Mouse (Mus musculus): ENCODE data around the gene Pla2g10. TPM values are rescaled to one million over a fixed set of nuclear protein-coding genes. Genes with fewer than 3 reads are reported as not detected.
"Not testable (repeated sequence)": the region's sequence is repeated elsewhere in the genome, so short reads cannot be mapped to it uniquely, and the experiment has no call there.

Gene Pla2g10
- polyA plus RNA-seq, 1 experiment from 2014 or later, result 0.93 TPM

GRCm38 (mm10) chr16:13748124-13748523 is 17.3 kb upstream of the Pla2g10 start:
- no peak overlapping the region for H3K4me2 ChIP-seq
- no peak overlapping the region for H3K9ac ChIP-seq
- no peaks in the 10 kb centered on the region for H3K27me3 ChIP-seq (ENCODE audit: insufficient read depth, low read length)
- WGBS, result 58% methylated on average over 3 of the region's 3 CpGs
- H3K4me3 ChIP-seq (ENCODE audit: low read depth, low read length), result no peak overlapping the region
- H3K4me1 ChIP-seq (ENCODE audit: insufficient read depth), result no peaks in the 10 kb centered on the region
- no peak for ATAC-seq (ENCODE audit: insufficient read depth)
- no peak overlapping the region for H3K27ac ChIP-seq (ENCODE audit: low read depth)
- no peak for DNase-seq
- no peaks in the 10 kb centered on the region for H3K9me3 ChIP-seq (ENCODE audit: low read depth, low read length)
- H3K36me3 ChIP-seq (ENCODE audit: insufficient read depth), result no peaks in the 10 kb centered on the region
- TF ChIP-seq CTCF (IDR thresholded peaks at IDR 0.05; ENCODE audit: low read depth), result no peak

- ATAC-seq (ENCODE audit: insufficient read depth) (no peak), DNase-seq (no peak)
- Histone ChIP-seq H3K9ac (no peak overlapping the region), H3K36me3 (ENCODE audit: insufficient read depth) (no peaks in the 10 kb centered on the region), H3K4me3 (ENCODE audit: low read depth, low read length) (no peak overlapping the region), H3K27ac (ENCODE audit: low read depth) (no peak overlapping the region), H3K4me1 (ENCODE audit: insufficient read depth) (no peaks in the 10 kb centered on the region), H3K27me3 (ENCODE audit: insufficient read depth, low read length) (no peaks in the 10 kb centered on the region), H3K9me3 (ENCODE audit: low read depth, low read length) (no peaks in the 10 kb centered on the region), H3K4me2 (no peak overlapping the region)
- WGBS, result 88% methylated on average over 8 of the region's 8 CpGs
- TF ChIP-seq CTCF (IDR thresholded peaks at IDR 0.05; ENCODE audit: low read depth), result no peak
Measured at GRCm38 (mm10) chr16:13747708-13748107, 16.9 kb upstream of the Pla2g10 start.

- DNase-seq (no peak), ATAC-seq (ENCODE audit: insufficient read depth) (no peak)
- H3K4me3 ChIP-seq (ENCODE audit: low read depth, low read length), result no peak overlapping the region
- 59% methylated on average over 2 of the region's 2 CpGs for WGBS
- no peak overlapping the region for H3K27ac ChIP-seq (ENCODE audit: low read depth)
- no peaks in the 10 kb centered on the region for H3K4me1 ChIP-seq (ENCODE audit: insufficient read depth)
- H3K4me2 ChIP-seq, result no peak overlapping the region
- no peaks in the 10 kb centered on the region for H3K36me3 ChIP-seq (ENCODE audit: insufficient read depth)
- no peaks in the 10 kb centered on the region for H3K9me3 ChIP-seq (ENCODE audit: low read depth, low read length)
- H3K27me3 ChIP-seq (ENCODE audit: insufficient read depth, low read length), result no peaks in the 10 kb centered on the region
- H3K9ac ChIP-seq, result no peak overlapping the region
- no peak for TF ChIP-seq CTCF (IDR thresholded peaks at IDR 0.05; ENCODE audit: low read depth)
Measured at GRCm38 (mm10) chr16:13740844-13741243, 10.1 kb upstream of the Pla2g10 start.

- DNase-seq; H3K4me1 ChIP-seq (ENCODE audit: insufficient read depth); ATAC-seq (ENCODE audit: insufficient read depth); H3K36me3 ChIP-seq (ENCODE audit: insufficient read depth); H3K27ac ChIP-seq (ENCODE audit: low read depth); H3K4me2 ChIP-seq; H3K27me3 ChIP-seq (ENCODE audit: insufficient read depth, low read length); H3K9ac ChIP-seq; H3K4me3 ChIP-seq (ENCODE audit: low read depth, low read length); H3K9me3 ChIP-seq (ENCODE audit: low read depth, low read length): not testable (repeated sequence)
- 63% methylated on average over 4 of the region's 4 CpGs for WGBS
Measured at GRCm38 (mm10) chr16:13739044-13739443, 8.3 kb upstream of the Pla2g10 start.

- Histone ChIP-seq H3K4me2 (no peak overlapping the region), H3K27ac (ENCODE audit: low read depth) (no peak overlapping the region), H3K4me1 (ENCODE audit: insufficient read depth) (no peaks in the 10 kb centered on the region), H3K36me3 (ENCODE audit: insufficient read depth) (no peaks in the 10 kb centered on the region), H3K9me3 (ENCODE audit: low read depth, low read length) (no peaks in the 10 kb centered on the region), H3K4me3 (ENCODE audit: low read depth, low read length) (no peak overlapping the region), H3K27me3 (ENCODE audit: insufficient read depth, low read length) (no peaks in the 10 kb centered on the region), H3K9ac (no peak overlapping the region)
- no peak for ATAC-seq (ENCODE audit: insufficient read depth)
- WGBS, result 64% methylated on average over 8 of the region's 8 CpGs
- DNase-seq, result no peak
- no peak for TF ChIP-seq CTCF (IDR thresholded peaks at IDR 0.05; ENCODE audit: low read depth)
Measured at GRCm38 (mm10) chr16:13735977-13736376, 5.2 kb upstream of the Pla2g10 start.

- Histone ChIP-seq H3K36me3 (ENCODE audit: insufficient read depth) (no peaks in the 10 kb centered on the region), H3K9ac (no peak overlapping the region), H3K9me3 (ENCODE audit: low read depth, low read length) (no peaks in the 10 kb centered on the region), H3K27me3 (ENCODE audit: insufficient read depth, low read length) (no peaks in the 10 kb centered on the region), H3K4me1 (ENCODE audit: insufficient read depth) (no peaks in the 10 kb centered on the region), H3K4me3 (ENCODE audit: low read depth, low read length) (no peak overlapping the region), H3K27ac (ENCODE audit: low read depth) (no peak overlapping the region), H3K4me2 (no peak overlapping the region)
- WGBS, result 14% methylated on average over 9 of the region's 9 CpGs
- peak; percentile 91 for TF ChIP-seq CTCF (IDR thresholded peaks at IDR 0.05; ENCODE audit: low read depth)
- DNase-seq, result peak; percentile 89
- no peak for ATAC-seq (ENCODE audit: insufficient read depth)
Measured at GRCm38 (mm10) chr16:13733518-13734137, 2.8 kb upstream of the Pla2g10 start.

- no peak for TF ChIP-seq CTCF (IDR thresholded peaks at IDR 0.05; ENCODE audit: low read depth)
- H3K4me1 ChIP-seq (ENCODE audit: insufficient read depth), result no peaks in the 10 kb centered on the region
- DNase-seq (no peak), ATAC-seq (ENCODE audit: insufficient read depth) (no peak)
- H3K9me3 ChIP-seq (ENCODE audit: low read depth, low read length), result no peaks in the 10 kb centered on the region
- H3K4me3 ChIP-seq (ENCODE audit: low read depth, low read length), result no peak overlapping the region
- no peak overlapping the region for H3K9ac ChIP-seq
- H3K27me3 ChIP-seq (ENCODE audit: insufficient read depth, low read length), result no peaks in the 10 kb centered on the region
- H3K36me3 ChIP-seq (ENCODE audit: insufficient read depth), result no peaks in the 10 kb centered on the region
- WGBS, result 73% methylated on average over 3 of the region's 3 CpGs
- no peak overlapping the region for H3K4me2 ChIP-seq
- H3K27ac ChIP-seq (ENCODE audit: low read depth), result no peak overlapping the region
Measured at GRCm38 (mm10) chr16:13732786-13733185, 2.0 kb upstream of the Pla2g10 start.

- DNase-seq, result no peak
- no peak for TF ChIP-seq CTCF (IDR thresholded peaks at IDR 0.05; ENCODE audit: low read depth)
- ATAC-seq (ENCODE audit: insufficient read depth), result no peak
- Histone ChIP-seq H3K9me3 (ENCODE audit: low read depth, low read length) (no peaks in the 10 kb centered on the region), H3K27ac (ENCODE audit: low read depth) (no peak overlapping the region), H3K36me3 (ENCODE audit: insufficient read depth) (no peaks in the 10 kb centered on the region), H3K27me3 (ENCODE audit: insufficient read depth, low read length) (no peaks in the 10 kb centered on the region), H3K4me1 (ENCODE audit: insufficient read depth) (no peaks in the 10 kb centered on the region), H3K4me3 (ENCODE audit: low read depth, low read length) (no peak overlapping the region), H3K4me2 (no peak overlapping the region), H3K9ac (no peak overlapping the region)
- 77% methylated on average over 4 of the region's 4 CpGs for WGBS
Measured at GRCm38 (mm10) chr16:13729428-13729827, 1.4 kb downstream of the Pla2g10 start.

Data from lung, embryonic 14.5 days (tissue).